Mouse (Mus musculus) lung, embryonic 15.5 days (tissue): ENCODE measurements around the gene Bgn. TPM values are rescaled to one million over a fixed set of nuclear protein-coding genes. Genes with fewer than 3 reads are reported as not detected.

Experiments used
- ATAC-seq: fragments of 200-750 bp; cut with Nextera tagmentation; 2 replicates; pipeline ENCODE4 v1.8.0; 2017; ENCODE audit warnings: moderate number of reproducible peaks, borderline replicate concordance; ENCODE audit not compliant: low FRiP score, low TSS enrichment; ENCODE audit errors: extremely low read depth
- H3K27ac ChIP-seq: fragments of 300-500 bp; sonication (generic); 2 replicates; pipeline ENCODE4 v1.5.1; 2015; ENCODE audit warnings: moderate library complexity, mild to moderate bottlenecking, inconsistent platforms
- H3K27me3 ChIP-seq: fragments of 300-500 bp; sonication (generic); 2 replicates; pipeline ENCODE4 v1.6.1; 2015; ENCODE audit warnings: inconsistent platforms
- H3K36me3 ChIP-seq: fragments of 300-500 bp; sonication (generic); 2 replicates; pipeline ENCODE4 v1.6.1; 2015; ENCODE audit warnings: inconsistent platforms
- H3K4me1 ChIP-seq: fragments of 300-500 bp; sonication (generic); 2 replicates; pipeline ENCODE4 v1.6.1; 2015; ENCODE audit warnings: inconsistent platforms
- H3K4me2 ChIP-seq: fragments of 300-500 bp; sonication (generic); 2 replicates; pipeline ENCODE4 v1.6.1; 2015; ENCODE audit warnings: inconsistent platforms, mild to moderate bottlenecking, moderate library complexity
- H3K4me3 ChIP-seq: fragments of 300-500 bp; sonication (generic); 2 replicates; pipeline ENCODE4 v1.5.1; 2015; ENCODE audit warnings: mild to moderate bottlenecking, inconsistent platforms
- H3K9ac ChIP-seq: fragments of 300-500 bp; sonication (generic); 2 replicates; pipeline ENCODE4 v1.6.1; 2015; ENCODE audit warnings: inconsistent platforms
- H3K9me3 ChIP-seq: fragments of 300-500 bp; sonication (generic); 2 replicates; pipeline ENCODE4 v1.6.1; 2016; ENCODE audit warnings: inconsistent platforms
- WGBS: fragments of 180-500 bp; shearing (Covaris S2); methylation state at CpG from one replicate; pipeline ENCODE4 v1.1.7; 2015; 5-methylcytosine and 5-hydroxymethylcytosine counted together
- polyA plus RNA-seq: library from polyadenylated mRNA; unstranded; fragments of >200 nt; fragmentation: Nextera tagmentation; extraction: Ambion mirVana; gene quantifications from 2 replicates; pipeline ENCODE4 v1.2.1, GENCODE M21; 2015

Gene Bgn
- polyA plus RNA-seq, 1 experiment from 2014 or later: 183 TPM

DNA sequence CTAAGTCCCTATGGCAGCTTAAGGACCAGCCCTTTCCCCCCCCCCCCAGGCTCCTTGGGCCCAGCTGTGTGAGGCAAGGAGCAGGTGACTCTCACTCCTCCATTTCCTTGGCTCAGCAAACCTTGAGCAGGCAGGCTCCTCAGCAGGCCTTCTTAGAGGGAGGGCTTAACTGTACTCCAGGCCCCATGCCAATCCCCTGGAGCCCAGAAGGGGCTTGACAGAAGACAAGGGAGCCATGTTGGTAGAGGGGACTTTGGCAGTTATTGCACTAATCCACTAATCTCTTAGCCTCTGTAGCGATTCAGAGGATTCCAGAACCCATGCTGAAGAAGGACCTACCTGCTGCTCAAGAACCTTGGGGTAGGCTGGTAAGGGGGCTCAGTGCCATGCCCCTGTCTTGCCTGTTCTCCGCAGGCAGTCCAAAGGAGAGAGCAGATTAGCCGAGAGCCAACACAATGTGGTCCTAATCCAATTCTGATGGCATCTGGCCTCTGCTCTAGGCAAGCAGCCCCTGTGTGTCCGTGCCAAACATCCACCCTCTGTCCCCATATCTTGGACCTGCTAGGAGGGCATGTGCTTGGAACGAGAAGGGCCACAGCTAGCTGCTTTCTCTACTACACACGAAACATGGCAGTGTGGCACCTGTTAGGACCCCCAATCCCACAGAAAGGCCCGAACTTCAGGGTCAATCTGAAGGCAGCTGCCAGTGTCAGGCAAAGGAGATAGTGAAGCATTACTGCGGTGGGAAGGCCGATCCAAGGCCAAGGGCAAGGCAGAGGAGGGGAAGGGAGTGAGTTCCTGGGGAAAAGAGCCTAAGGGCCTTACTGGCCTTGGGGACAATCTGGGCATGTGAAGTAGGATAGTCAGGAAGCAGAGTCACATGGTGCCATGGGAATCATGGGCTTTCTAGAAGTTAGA lies 42.1 kb downstream of the Bgn start:
- no peak overlapping the region for H3K4me3 ChIP-seq
- H3K9me3 ChIP-seq: no peaks in the 10 kb centered on the region
- 79% methylated on average over 9 of the region's 9 CpGs for WGBS
- H3K27me3 ChIP-seq: no peaks in the 10 kb centered on the region
- H3K4me2 ChIP-seq: no peak overlapping the region
- no peaks in the 10 kb centered on the region for H3K4me1 ChIP-seq
- no peaks in the 10 kb centered on the region for H3K36me3 ChIP-seq
- ATAC-seq: no peak
- no peak overlapping the region for H3K27ac ChIP-seq
- no peak overlapping the region for H3K9ac ChIP-seq

DNA sequence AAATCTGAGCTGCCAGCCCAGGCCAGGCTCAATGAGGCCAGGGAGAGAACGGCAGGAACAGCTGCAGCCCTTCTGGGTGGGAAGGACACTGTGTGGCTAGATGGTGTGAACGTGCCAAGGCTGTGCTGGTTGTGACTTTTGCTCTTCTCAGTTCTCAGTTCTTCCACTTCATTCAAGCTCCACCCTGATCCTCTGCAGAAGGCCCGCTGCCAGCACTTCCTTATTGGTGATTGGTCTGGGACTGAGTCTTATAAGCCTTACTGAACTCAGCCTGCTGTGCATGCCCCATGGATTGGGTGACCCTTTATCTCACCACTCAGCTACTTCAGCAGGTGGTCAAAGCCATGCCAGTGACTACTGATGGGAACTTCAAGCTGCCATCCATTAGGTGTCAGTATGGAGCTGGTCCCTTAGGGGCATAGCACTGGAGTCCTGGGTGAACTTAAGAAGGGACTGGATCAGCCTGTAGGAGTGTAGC lies 43.0 kb downstream of the Bgn start:
- H3K36me3 ChIP-seq: no peaks in the 10 kb centered on the region
- no peaks in the 10 kb centered on the region for H3K4me1 ChIP-seq
- H3K4me3 ChIP-seq: no peak overlapping the region
- H3K9me3 ChIP-seq: no peaks in the 10 kb centered on the region
- H3K27me3 ChIP-seq: no peaks in the 10 kb centered on the region
- peak; percentile 52; the same call in 1 of the 2 replicates for ATAC-seq
- H3K9ac ChIP-seq: no peak overlapping the region
- WGBS: 45% methylated on average over 3 of the region's 3 CpGs
- H3K4me2 ChIP-seq: no peak overlapping the region
- H3K27ac ChIP-seq: no peak overlapping the region

DNA sequence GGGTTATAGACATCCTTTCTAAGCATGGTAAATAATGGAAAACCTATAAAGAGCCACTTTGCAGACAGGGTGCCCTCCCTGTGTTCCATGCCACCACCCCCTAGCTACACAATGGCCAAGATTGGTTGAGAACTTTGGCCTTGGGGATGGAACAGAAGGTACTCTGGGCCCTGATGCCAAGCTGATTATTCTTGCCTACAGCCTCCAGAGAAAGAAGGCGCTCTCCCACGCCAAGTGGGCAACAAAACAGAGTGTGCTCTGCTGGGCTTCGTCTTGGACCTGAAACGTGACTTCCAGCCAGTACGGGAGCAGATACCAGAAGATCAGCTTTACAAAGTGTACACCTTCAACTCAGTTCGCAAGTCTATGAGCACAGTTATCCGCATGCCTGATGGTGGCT lies 54.5 kb downstream of the Bgn start:
- Histone ChIP-seq H3K4me2 (no peak overlapping the region), H3K9me3 (no peaks in the 10 kb centered on the region), H3K9ac (no peak overlapping the region), H3K27me3 (no peaks in the 10 kb centered on the region), H3K4me3 (no peak overlapping the region), H3K4me1 (no peaks in the 10 kb centered on the region), H3K27ac (no peak overlapping the region), H3K36me3 (no peaks in the 10 kb centered on the region)
- 79% methylated on average over 7 of the region's 7 CpGs for WGBS
- ATAC-seq: no peak

DNA sequence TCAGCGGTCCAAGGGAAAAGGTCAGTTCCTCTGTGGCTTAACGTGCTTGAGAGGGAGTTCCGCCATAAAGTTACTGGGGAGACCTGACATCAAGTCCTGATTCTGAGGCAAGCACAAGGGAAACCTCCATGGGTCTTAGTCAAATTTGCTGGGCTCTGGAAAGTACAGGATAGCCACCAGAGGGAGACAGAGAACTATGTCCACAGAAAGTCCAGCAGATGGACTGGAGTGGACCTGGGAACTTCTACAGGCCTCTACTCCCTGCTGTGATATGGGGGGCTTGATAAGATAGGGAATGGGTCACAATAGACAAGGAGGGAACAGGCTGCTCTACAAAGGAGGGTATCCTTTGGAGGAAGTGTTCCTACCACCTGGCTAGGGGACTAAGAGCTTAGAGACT lies 59.9 kb downstream of the Bgn start:
- ATAC-seq: no peak
- no peaks in the 10 kb centered on the region for H3K27me3 ChIP-seq
- no peaks in the 10 kb centered on the region for H3K36me3 ChIP-seq
- H3K4me2 ChIP-seq: no peak overlapping the region
- H3K9me3 ChIP-seq: no peaks in the 10 kb centered on the region
- no peak overlapping the region for H3K4me3 ChIP-seq
- WGBS: 46% methylated on average over 3 of the region's 3 CpGs
- no peak overlapping the region for H3K9ac ChIP-seq
- no peak overlapping the region for H3K27ac ChIP-seq
- no peaks in the 10 kb centered on the region for H3K4me1 ChIP-seq

Other genes with a start within 250 kb of the Bgn start
- gene Xlr4c, start 240.5 kb upstream of the Bgn start, polyA plus RNA-seq: 0.98 TPM in 1 of 2 replicates, not detected in the other
- gene Xlr3c, start 218.2 kb upstream of the Bgn start, polyA plus RNA-seq: not detected in 2 replicates
- gene Xlr5a, start 190.6 kb upstream of the Bgn start, polyA plus RNA-seq: 0.17 TPM in 1 of 2 replicates, not detected in the other
- gene Xlr5c, start 190.6 kb upstream of the Bgn start, polyA plus RNA-seq: not detected in 2 replicates
- gene Gm45015, start 146.8 kb upstream of the Bgn start, polyA plus RNA-seq: not detected in 2 replicates
- gene Zfp275, start 141.0 kb upstream of the Bgn start, polyA plus RNA-seq: 13.3 and 13.5 TPM in 2 replicates
- not detected in 2 replicates for gene Gm18336, start 84.9 kb upstream of the Bgn start, polyA plus RNA-seq
- 0.09 and 0.19 TPM in 2 replicates for gene Zfp92, start 72.5 kb upstream of the Bgn start, polyA plus RNA-seq
- not detected in 2 replicates for gene Trex2, start 48.3 kb upstream of the Bgn start, polyA plus RNA-seq
- gene Haus7, start 24.6 kb upstream of the Bgn start, polyA plus RNA-seq: 64.4 and 66.9 TPM in 2 replicates
- 0.09 and 0.13 TPM in 2 replicates for gene Atp2b3, start 19.5 kb downstream of the Bgn start, polyA plus RNA-seq
- gene Dusp9, start 155.8 kb downstream of the Bgn start, polyA plus RNA-seq: 11.1 and 13.0 TPM in 2 replicates
- 15.7 and 16.1 TPM in 2 replicates for gene Pnck, start 176.5 kb downstream of the Bgn start, polyA plus RNA-seq
- gene Slc6a8, start 189.5 kb downstream of the Bgn start, polyA plus RNA-seq: 6.2 and 6.6 TPM in 2 replicates
- 287 and 292 TPM in 2 replicates for gene Bcap31, start 232.6 kb downstream of the Bgn start, polyA plus RNA-seq
- gene Abcd1, start 233.0 kb downstream of the Bgn start, polyA plus RNA-seq: 23.3 and 25.1 TPM in 2 replicates